Mouse (Mus musculus): ENCODE data around the gene Best2.

The Best2 gene

DNA sequence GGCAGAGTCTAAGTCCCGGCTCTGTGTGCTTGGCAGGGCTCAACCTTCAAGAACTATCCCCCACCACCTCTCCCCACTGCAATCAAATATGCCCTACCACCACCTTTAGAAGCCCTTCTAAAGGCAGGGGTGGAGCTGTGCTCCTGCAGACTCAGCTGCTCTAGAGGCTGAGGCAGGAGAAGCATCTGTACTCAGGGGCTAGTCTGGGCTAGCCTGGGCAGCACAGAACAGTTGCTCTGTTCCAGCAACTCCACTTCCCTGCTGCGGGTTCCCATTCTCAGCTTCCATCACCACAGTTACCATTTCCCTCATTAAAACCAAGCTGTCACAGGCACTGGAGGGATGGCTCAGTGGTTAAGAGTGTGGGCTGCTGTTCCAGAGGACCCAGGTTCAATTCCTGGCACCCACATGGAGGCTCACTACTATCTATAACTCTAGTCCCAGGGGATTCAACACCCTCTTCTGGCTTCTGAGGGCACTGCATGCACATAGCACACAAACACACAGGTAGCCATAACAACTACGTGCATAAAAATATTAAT, 7.3 kb upstream of the Best2 start:
- no peak for DNase-seq

DNA sequence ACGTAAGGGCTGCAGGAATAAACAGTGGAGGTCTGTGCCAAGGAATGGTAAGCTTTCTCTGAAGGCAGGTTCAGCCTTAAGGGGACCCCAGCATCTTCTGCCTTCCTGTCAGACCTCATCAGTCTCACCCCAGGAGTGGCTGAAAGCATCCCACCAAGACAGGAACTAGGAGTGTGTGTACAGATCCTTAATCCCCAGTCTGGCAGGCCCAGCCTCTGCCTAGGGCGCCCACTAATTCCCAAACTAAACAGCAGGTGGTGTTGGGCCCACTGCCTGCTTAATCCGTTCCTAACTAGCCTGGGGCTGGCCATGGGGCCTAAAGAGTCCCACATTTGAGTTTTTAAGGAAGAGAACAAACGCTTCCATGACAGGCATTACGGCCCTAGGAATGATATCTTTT, 2.9 kb upstream of the Best2 start:
- no peak for DNase-seq

DNA sequence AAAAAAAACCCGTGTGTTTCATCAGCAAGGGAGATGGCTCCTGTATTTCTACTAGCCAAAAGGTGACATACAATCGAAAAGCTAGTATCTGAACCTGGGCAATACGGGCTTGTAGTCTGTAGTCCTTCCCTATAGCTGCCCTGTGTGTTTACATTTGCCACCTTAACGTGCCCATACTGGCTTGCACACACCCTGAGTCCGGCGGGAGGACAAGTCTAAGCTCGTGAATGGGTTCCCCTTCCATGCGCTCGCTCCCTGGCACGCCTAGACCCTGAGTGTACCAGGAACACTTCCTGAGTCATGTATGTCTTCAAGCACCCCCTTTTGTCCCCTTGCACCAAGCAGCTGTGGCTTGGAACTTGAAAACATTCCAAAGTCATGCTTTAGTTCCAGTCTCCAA, 2.4 kb upstream of the Best2 start:
- DNase-seq = no peak

DNA sequence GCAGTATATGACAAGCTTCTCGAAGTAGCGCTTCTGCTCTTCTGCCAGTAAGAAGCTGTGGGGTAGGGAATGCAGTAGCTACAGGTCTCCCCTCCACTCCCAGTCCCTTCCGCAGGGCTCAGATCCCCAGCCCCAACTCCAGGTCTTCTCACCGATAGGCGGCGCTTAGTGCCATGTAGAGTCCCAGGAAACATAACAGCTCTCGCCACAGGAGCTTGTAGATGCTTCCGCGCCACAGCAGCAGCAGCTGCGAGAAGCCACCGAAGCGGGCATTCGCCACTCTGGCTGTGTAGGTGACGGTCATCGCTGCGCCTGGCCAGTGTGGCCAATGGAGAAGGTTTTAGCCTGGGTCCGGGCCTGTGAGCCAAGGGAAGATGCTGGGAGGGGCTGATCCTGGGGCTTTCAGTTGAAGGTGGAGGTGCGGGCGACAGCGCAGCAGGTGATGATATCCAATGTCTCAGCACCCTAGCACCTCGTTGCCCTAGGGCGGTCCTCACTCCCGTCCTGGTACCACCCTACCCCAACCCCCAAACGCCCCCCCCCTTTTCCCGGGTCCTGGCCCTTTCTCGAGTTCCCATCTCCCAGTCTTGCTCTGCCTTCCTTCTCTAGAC, 996 bp downstream of the Best2 start:
- peak; percentile 94 for DNase-seq

DNA sequence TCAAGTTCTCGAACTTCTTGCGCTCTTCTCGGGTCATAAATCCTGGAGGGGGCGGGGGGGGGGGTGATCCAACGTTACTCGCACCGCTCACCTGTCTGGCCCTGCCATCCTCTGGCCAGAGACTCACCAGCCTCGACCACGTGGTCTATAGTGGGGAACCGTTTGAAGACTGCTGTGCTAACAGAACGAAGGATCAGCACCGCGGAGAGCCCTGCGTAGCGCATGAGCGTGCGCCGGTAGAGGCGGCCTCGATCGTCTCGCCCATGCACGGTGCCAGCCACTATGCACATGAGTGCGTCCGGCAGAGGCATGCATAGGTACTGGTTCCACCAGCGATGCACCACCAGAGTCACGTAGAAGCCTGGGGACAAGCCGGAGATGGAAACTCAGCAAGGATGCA, 3.1 kb downstream of the Best2 start:
- no peak for DNase-seq

DNA sequence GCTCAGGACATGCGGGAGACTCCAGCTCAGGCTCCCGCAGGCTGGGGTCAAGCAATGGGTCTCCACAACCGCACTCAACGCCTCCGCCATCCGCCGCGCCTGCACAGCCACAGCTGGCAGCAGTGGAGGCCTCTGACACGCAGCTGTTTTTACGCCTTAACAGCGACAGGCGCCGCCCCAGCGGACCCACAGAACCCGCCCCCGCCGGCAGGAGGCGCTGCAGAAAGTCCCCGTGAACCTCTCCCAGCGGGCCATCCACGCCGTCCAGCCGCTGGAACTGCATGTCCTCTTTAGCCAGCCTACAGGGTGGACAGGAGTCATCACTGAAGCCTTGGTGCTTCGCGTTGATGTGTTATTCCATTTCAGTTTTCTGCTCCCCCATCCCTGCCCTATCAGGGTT, 6.6 kb downstream of the Best2 start:
- DNase-seq = no peak

DNA sequence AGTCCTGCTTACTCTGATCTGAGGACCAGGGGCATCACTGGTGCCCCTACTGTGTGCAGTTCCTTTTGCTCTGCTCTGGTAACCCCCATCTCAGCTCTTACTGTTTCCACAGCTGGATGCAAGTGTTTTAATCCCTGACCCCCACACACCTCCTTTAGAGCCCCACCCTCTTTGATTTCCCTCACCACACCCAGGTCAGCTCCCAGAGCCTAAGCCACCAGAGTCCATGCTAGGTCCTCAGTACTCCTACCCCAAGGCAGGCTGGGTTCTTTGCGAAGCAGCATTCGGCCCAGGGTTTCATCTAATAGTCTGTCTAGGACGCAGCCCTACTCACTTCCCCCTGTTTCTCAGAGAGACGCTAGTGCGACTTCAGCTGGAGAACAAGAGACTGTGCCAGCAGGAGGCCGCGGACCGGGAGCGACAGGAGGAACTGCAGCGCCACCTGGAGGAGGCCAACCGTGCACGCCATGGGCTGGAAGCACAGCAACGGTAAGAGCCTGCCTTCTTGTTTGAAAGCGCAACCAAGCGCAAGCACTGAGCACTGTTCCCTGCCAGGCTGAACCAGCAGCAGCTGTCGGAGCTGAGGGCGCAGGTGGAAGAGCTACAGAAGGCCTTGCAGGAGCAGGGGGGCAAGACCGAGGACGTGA, 16.6 kb downstream of the Best2 start:
- DNase-seq = peak; percentile 98

DNA sequence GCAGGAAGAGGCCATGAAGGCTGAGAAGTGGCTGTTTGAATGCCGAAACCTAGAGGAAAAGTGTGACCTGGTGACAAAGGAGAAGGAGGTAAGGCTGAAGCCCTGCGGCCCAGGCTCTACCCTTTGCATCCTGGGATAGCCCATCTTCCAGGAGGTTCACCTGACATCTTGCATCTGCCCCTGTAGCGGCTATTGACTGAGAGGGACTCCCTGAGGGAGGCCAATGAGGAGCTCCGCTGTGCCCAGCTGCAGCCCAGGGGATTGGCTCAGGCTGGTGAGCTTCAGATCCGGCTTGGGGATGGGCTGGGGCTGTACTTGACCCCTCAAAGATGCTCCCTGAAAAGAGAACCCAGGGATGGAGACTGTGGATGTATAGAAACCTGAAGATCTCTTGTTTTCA, 17.4 kb downstream of the Best2 start:
- peak; percentile 86 for DNase-seq

DNA sequence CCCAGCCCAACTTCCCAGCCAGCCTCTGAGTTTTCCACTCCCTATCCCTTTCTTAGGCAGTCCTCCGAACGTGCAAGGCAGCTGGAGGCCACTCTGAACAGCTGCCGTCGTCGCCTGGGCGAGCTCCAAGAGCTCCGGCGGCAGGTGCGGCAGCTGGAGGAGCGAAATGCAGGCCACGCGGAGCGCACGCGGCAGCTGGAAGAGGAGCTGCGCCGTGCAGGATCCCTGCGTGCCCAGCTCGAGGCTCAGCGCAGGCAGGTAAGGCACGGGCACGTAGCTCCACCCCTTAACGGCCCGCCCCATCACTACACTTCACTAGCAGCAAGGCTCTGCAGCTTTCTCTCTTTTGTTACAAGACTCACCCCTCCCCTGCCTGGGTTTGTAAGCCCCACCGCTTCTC, 18.7 kb downstream of the Best2 start:
- DNase-seq = peak; percentile 80

DNA sequence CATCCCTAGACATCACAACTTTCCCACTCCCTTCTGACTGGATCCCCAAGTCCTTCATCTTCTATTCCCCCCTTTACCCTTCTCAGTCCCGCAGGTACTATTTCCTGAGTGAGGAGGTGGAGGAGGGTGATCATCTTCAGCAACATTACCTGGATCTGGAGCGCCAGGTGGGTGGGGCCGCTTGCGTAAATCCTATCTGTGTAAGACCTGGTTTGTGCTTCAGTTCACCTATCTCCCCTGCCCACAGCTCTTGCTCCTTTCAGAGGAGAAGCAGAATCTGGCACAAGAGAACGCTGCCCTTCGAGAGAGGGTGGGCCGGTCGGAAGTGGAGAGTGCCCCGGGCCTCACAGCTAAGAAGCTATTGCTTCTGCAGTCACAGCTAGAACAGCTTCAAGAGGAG, 20.0 kb downstream of the Best2 start:
- peak; percentile 82 for DNase-seq

DNA sequence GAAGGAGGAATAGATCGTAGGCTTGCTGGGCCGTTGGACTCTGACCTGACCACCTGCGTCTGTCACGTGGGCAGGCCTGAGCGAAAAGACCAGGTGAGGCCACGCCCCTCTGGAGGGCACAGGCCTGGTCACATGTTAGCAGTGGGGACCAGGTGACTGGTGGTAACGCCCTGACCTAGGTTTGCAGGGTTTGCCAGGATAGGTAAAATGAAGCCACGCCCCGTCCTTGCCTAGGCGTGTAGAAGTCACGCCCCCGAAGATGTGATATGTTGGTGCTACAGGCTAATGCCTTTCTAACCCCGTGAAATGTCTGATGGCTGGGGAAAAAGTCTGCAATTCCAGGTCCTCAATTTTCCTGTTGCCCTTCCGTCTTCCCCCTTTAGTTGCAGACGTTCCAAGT, 23.5 kb downstream of the Best2 start:
- DNase-seq = no peak

DNA sequence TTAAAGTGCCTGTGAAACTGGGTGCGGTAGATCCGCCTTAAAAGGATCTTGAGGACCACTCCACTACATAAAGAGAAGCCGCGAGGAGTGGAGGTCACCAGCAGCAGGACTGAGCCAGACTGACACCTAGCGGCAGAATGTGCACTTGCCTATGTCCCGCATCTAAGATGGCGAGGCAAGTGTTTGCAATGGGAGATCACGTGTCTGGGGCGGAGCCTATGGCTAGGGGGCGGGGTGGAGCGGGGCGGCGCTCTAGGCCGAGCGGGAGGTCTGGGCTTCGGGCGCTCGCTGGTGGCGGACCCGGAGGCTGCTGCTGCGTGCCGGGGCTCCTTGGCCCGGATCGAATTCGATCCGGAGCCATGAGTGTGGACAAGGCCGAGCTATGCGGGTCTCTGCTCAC, 24.0 kb downstream of the Best2 start, which contains the start of gene Hook2:
TSS of gene Hook2 (plus strand) at position 255 of the 400 bp plus-strand sequence.
- DNase-seq = peak; percentile 100

DNA sequence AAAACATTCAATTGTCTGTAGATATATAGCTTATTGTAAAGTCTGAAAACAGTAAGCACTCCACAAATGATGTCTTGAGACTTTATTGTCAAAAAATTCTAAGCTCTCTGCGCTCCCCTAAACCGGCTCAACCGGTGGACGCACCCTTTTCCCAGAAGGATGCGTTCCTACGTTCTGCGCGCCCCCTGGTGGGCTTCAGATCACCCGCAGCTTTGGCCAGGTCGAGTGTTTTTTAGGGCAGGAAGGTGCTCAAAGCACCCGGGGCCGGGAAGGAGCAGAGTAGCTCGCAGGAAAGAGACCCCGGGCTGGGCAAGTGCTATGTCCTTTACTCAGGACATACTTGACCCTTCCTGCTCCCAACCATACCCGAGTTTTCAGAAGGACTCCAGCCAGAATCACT, 24.5 kb downstream of the Best2 start:
- peak; percentile 99 for DNase-seq

DNA sequence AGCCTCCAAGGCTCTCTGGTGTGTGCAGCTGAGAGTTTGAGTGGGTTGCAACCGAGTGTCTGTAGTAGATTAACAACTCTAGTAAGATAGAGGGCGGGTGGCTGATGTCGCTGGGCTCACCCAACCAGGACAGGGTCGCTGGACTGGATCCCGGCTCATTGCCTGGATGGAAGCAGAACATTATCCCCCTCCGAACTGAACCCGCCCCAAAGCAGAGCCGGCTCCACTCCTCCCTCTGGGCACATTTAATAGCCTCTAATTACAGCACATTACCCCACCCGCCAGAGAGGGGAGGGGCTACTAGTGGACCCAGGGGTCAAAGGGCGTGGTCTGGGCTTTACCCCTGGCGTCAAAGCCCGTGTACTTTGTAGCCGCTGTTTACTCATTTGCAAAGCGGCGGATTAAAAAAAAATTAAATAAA, 25.0 kb downstream of the Best2 start:
- DNase-seq = peak; percentile 98

DNA sequence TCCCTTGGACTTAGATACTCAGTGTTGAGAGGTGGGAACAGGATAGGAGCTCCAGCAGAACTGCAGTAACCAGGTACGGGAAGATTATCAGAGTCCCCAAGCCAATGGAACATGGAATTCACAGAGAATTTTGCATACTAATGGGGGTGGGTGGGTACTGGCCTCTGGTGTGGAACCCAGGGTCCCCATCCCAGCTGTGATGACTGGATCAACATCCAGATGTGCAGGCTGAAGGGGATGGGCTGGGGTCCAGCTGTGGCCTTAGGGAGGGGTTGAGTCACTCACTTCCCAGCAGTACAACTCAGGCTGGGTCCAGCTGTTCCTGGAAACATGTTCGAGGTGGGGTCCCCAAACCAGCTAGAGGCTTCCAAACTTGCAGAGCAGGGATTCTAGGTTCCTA, 26.4 kb downstream of the Best2 start:
- DNase-seq = peak; percentile 98

DNA sequence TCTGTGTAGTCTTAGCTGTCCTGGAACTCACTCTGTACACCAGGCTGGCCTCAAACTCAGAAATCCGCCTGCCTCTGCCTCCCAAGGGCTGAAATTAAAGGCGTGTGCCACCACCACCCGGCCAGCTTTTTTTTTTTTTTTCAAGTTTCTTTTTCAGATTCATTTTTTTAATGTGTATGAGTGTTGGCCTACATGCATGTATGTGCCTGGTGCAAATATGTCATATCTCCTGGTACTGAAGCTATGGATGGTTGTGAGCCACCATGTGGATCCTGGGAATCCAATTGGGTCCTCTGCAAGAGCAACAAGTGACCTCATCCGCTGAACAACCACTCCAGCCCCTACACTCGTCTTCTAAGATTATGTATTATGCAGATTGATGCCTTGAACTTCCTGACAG, 26.9 kb downstream of the Best2 start:
- no peak for DNase-seq

DNA sequence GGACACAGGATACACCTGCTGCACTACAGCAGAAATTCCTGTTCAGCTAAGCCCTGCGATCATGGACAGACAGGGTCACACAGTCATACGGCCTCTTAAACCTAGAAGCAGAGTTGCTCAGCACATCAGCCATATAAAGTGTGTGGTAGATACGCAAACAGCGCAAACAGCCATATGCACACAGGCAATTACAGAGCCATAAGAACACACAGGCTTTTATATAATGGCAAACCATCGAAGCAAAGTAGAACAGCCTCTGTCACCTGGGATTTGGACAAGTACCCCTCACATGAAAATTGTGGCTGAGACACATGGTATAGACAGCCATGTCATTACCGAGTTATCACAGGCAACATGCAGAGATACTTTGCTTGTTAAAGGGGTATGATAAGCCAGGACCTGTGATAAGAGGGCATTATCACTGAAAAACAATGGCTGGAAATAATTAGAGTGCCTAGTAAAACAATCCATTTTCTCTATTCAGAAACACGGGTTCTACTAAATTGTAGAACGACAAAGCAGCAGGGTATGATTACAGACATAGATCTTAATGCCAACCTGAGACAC, 27.9 kb downstream of the Best2 start:
- no peak for DNase-seq

DNA sequence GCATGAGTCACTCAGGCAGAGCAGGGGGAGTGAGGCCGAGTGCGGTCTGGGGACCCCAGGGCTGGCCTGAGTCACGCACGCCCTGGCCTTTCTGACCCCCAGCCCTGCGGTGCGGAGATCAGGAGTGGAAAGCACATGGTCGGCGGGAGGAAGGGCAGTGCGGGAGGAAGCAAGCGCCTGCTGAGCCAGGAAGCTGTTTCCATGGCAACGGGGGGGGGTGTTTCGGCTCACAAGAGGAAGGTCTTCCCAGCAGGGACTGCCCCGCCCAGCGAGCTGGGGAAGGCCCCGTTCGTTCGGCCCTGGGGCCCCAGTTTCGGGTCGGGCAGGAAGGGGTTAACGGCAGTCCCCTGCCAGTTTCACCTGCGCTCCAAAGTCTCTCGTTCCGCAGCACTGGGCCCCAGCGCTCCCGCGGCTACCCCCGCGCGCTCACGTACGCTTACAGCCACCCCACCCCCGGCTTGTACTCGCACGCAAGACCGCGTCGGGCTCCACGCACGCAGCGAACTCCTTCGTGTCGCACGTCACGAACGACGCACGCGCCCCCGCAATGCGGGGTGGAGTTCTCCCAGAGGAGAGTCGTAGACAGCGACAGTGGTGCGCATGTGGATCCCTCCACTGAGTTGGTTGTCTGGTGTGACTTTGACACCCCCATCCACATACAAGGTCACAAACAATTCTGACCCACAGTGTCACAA, 28.5 kb downstream of the Best2 start:
- DNase-seq = peak; percentile 100

DNA sequence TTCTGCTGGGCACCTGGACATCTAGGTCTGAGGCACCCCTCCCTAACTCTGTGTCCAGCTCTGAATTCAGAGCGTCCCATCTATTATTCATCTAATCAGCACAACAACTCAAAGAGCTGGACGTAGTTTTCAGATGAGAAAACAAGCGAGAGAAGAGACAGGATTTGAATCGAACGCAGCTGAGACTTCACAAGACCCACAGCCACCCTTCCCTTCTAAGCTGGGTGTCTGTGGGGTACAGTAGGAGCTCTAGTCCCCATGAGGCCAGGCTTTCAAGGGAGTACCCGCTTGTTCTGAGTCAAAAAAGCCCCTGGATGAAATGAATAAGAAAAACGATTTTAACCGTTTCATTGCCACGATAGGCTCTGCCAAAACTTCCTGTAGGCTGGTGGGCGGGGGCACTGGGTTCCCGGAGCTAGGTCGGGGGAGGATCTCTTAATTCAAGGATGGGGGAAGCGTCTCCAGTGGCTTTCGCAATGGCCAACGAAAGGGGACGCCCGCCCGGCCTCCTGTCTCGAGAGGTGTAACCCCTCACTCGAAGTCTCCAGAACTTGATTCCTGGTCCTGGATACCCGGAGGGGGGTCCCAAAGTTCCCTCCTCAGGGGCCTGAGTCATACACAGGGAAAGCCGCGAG, 29.2 kb downstream of the Best2 start:
- DNase-seq = no peak

DNA sequence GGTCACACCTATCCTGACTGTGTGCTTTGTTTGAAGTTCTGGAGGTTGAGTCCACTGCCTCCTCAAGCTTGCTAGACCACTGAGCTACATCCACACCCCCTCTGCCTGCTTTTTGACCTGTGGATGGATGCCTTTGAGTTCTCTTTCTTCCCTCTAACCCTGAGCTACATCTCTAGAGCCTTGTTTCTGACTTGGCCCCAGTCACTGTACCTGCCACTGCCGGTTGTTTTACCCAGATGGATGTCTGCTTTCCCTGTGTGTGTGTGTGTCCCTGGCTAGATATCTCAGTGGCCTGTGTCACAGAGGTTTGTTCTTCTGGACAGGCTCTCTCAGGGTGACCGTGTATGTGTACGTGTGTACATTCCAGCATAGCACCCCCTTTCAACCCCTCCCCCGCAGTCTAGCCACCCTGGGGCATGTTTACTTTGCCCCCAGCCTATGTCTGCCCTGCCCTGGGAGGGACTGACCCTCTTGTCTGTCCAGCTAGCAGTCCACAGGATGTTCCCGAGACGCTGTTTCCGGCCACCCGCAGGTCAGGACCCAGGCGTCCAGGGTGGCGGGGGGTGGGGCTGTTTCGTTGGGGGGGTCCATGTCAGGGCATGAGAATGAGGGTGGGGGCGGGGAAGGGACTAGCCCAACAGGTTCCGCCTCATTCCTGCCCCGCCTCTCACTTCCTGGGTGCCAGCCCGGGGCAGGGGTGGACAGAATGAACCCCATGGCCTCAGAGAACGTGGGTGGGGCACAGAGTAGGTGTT, 29.9 kb downstream of the Best2 start:
- peak; percentile 98 for DNase-seq

DNA sequence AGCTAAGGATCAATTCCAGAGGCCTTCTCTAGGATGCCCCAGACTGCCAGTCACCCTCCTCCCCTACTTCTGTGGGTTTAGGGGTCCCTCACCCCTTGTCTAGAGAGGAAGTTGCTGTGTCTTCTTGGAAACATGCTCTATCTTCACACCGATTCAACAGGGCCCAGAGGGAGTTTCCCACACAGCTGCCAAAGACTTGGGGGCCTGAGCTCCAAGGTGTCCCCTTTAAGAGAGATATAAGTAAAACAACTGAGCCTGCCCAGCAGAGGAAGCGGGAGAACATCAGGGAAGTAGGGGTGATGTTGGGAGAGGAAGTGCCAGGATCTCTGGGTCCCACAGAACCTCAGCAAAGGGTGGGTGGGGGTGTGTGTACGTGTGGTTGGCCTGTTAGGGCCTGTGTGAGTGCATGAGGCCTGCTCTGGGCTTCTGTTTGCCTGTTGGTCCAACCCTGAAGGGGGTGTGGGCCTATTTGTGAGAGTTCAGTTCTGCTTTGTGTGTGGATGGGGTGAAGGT, 31.8 kb downstream of the Best2 start:
- DNase-seq = peak; percentile 94
